Mouse (Mus musculus) forebrain, embryonic 16.5 days (tissue): ENCODE measurements around the gene Fdps. TPM values are rescaled to one million over a fixed set of nuclear protein-coding genes. Genes with fewer than 3 reads are reported as not detected.
A peak's percentile ranks its signal among the peaks of the same experiment; 100 is the strongest.

Experiments
- ATAC-seq: fragments of 200-750 bp; cut with Nextera tagmentation; 2 replicates; pipeline ENCODE4 v1.8.0; 2017; ENCODE audit warnings: mild to moderate bottlenecking, moderate library complexity
- H3K27ac ChIP-seq: fragments of 300-500 bp; sonication (generic); 2 replicates; pipeline ENCODE4 v1.5.1; 2014; ENCODE audit warnings: low read length, control low read depth
- H3K27me3 ChIP-seq: fragments of 300-500 bp; sonication (generic); replicated peaks from 2 replicates; pipeline ENCODE4 v1.6.1; 2014; ENCODE audit warnings: low read length; ENCODE audit not compliant: control insufficient read depth, insufficient read depth
- H3K36me3 ChIP-seq: fragments of 300-500 bp; sonication (generic); 2 replicates; pipeline ENCODE4 v1.6.1; 2014; ENCODE audit not compliant: control insufficient read depth, insufficient read depth
- H3K4me1 ChIP-seq: fragments of 300-500 bp; sonication (generic); replicated peaks from 2 replicates; pipeline ENCODE4 v1.6.1; 2014; ENCODE audit warnings: low read length; ENCODE audit not compliant: control insufficient read depth, insufficient read depth
- H3K4me2 ChIP-seq: fragments of 300-500 bp; sonication (generic); 2 replicates; pipeline ENCODE4 v1.6.1; 2014; ENCODE audit warnings: mild to moderate bottlenecking, low read length, control low read depth
- H3K4me3 ChIP-seq: fragments of 300-500 bp; sonication (generic); replicated peaks from 2 replicates; pipeline ENCODE4 v1.5.1; 2014; ENCODE audit warnings: mild to moderate bottlenecking, low read length, control low read depth
- H3K9ac ChIP-seq: fragments of 300-500 bp; sonication (generic); replicated peaks from 2 replicates; pipeline ENCODE4 v1.6.1; 2014; ENCODE audit warnings: low read depth, low read length, control low read depth
- H3K9me3 ChIP-seq: fragments of 300-500 bp; sonication (generic); 2 replicates; pipeline ENCODE4 v1.6.1; 2016; ENCODE audit warnings: low read length; ENCODE audit not compliant: control insufficient read depth
- WGBS: fragments of 180-500 bp; shearing (Covaris S2); extraction: QIAGEN DNeasy Blood & Tissue Kit; methylation state at CpG from one replicate; pipeline ENCODE4 v1.1.7; 2014; 5-methylcytosine and 5-hydroxymethylcytosine counted together
- polyA plus RNA-seq: library from polyadenylated mRNA; unstranded; fragments of >200 nt; fragmentation: Nextera tagmentation; extraction: Ambion mirVana; gene quantifications from 2 replicates; pipeline ENCODE4 v1.2.1, GENCODE M21; 2015

Fdps gene
- 380 and 438 TPM in 2 replicates for polyA plus RNA-seq

GRCm38 (mm10) chr3:89101812-89102494 lies at the start of gene Fdps:
Gene Fdps (minus strand): TSS chr3:89101959.
- Histone ChIP-seq H3K4me3 (peak within 1 kb of the TSS; percentile 70), H3K4me1 (peaks cover 22% of the 10 kb centered on the region), H3K9ac (peak within 1 kb of the TSS; percentile 64), H3K4me2 (peak within 1 kb of the TSS; percentile 85), H3K27ac (peak within 1 kb of the TSS; percentile 80), H3K9me3 (no peaks in the 10 kb centered on the region), H3K36me3 (peaks cover 6% of the 10 kb centered on the region; the same call in 1 of the 2 replicates), H3K27me3 (no peaks in the 10 kb centered on the region)
- WGBS: 0% methylated on average over 26 of the region's 26 CpGs
- ATAC-seq: peak; percentile 99

GRCm38 (mm10) chr3:89148567-89148966 lies 46.8 kb upstream of the Fdps start:
- H3K36me3 ChIP-seq: no peaks in the 10 kb centered on the region
- H3K9ac ChIP-seq: no peak overlapping the region
- no peak overlapping the region for H3K4me3 ChIP-seq
- 71% methylated on average over 14 of the region's 14 CpGs for WGBS
- H3K27ac ChIP-seq: no peak overlapping the region
- no peaks in the 10 kb centered on the region for H3K27me3 ChIP-seq
- H3K4me2 ChIP-seq: no peak overlapping the region
- no peaks in the 10 kb centered on the region for H3K4me1 ChIP-seq
- no peak for ATAC-seq
- H3K9me3 ChIP-seq: no peaks in the 10 kb centered on the region

- Histone ChIP-seq H3K4me2 (no peak overlapping the region), H3K9ac (no peak overlapping the region), H3K27me3 (no peaks in the 10 kb centered on the region), H3K36me3 (no peaks in the 10 kb centered on the region), H3K4me1 (no peaks in the 10 kb centered on the region), H3K27ac (no peak overlapping the region), H3K9me3 (no peaks in the 10 kb centered on the region), H3K4me3 (no peak overlapping the region)
- no peak for ATAC-seq
- WGBS: 16% methylated on average over 15 of the region's 15 CpGs
Observed at GRCm38 (mm10) chr3:89147979-89148311, 46.2 kb upstream of the Fdps start.

GRCm38 (mm10) chr3:89147101-89147978 lies 45.6 kb upstream of the Fdps start:
- Histone ChIP-seq H3K4me2 (no peak overlapping the region), H3K36me3 (no peaks in the 10 kb centered on the region), H3K27ac (no peak overlapping the region), H3K4me3 (no peak overlapping the region), H3K4me1 (no peaks in the 10 kb centered on the region), H3K27me3 (no peaks in the 10 kb centered on the region), H3K9me3 (no peaks in the 10 kb centered on the region), H3K9ac (no peak overlapping the region)
- WGBS: 25% methylated on average over 26 of the region's 26 CpGs
- no peak for ATAC-seq

- Histone ChIP-seq H3K4me1 (no peaks in the 10 kb centered on the region), H3K27me3 (no peaks in the 10 kb centered on the region), H3K9me3 (no peaks in the 10 kb centered on the region), H3K4me2 (no peak overlapping the region), H3K36me3 (no peaks in the 10 kb centered on the region), H3K9ac (no peak overlapping the region), H3K4me3 (no peak overlapping the region), H3K27ac (no peak overlapping the region)
- 21% methylated on average over 8 of the region's 8 CpGs for WGBS
- ATAC-seq: no peak
Observed at GRCm38 (mm10) chr3:89145566-89145965, 43.8 kb upstream of the Fdps start.

GRCm38 (mm10) chr3:89144821-89145220 lies 43.1 kb upstream of the Fdps start:
- no peaks in the 10 kb centered on the region for H3K4me1 ChIP-seq
- H3K4me2 ChIP-seq: no peak overlapping the region
- H3K27ac ChIP-seq: no peak overlapping the region
- H3K4me3 ChIP-seq: no peak overlapping the region
- 87% methylated on average over 10 of the region's 10 CpGs for WGBS
- H3K9ac ChIP-seq: no peak overlapping the region
- H3K9me3 ChIP-seq: no peaks in the 10 kb centered on the region
- no peak for ATAC-seq
- no peaks in the 10 kb centered on the region for H3K36me3 ChIP-seq
- no peaks in the 10 kb centered on the region for H3K27me3 ChIP-seq

GRCm38 (mm10) chr3:89136365-89136764 lies 34.6 kb upstream of the Fdps start:
- H3K9ac ChIP-seq: no peak overlapping the region
- H3K36me3 ChIP-seq: no peaks in the 10 kb centered on the region
- 41% methylated on average over 9 of the region's 9 CpGs for WGBS
- no peaks in the 10 kb centered on the region for H3K9me3 ChIP-seq
- no peak for ATAC-seq
- no peaks in the 10 kb centered on the region for H3K27me3 ChIP-seq
- H3K4me3 ChIP-seq: no peak overlapping the region
- no peak overlapping the region for H3K27ac ChIP-seq
- H3K4me1 ChIP-seq: peaks cover 11% of the 10 kb centered on the region
- H3K4me2 ChIP-seq: no peak overlapping the region

- Histone ChIP-seq H3K27ac (no peak within 1 kb of the TSS), H3K36me3 (no peaks in the 10 kb centered on the region), H3K4me3 (no peak within 1 kb of the TSS), H3K9me3 (no peaks in the 10 kb centered on the region), H3K4me1 (peaks cover 11% of the 10 kb centered on the region), H3K9ac (no peak within 1 kb of the TSS), H3K4me2 (no peak within 1 kb of the TSS), H3K27me3 (no peaks in the 10 kb centered on the region)
- ATAC-seq: no peak
- 59% methylated on average over 3 of the region's 3 CpGs for WGBS
Observed at GRCm38 (mm10) chr3:89135958-89136357, 34.2 kb upstream of the Fdps start, which contains the start of gene Pklr. Gene Pklr (plus strand): TSS chr3:89136142.

- no peak overlapping the region for H3K9ac ChIP-seq
- no peaks in the 10 kb centered on the region for H3K27me3 ChIP-seq
- ATAC-seq: no peak
- H3K36me3 ChIP-seq: no peaks in the 10 kb centered on the region
- H3K9me3 ChIP-seq: no peaks in the 10 kb centered on the region
- no peak overlapping the region for H3K4me3 ChIP-seq
- no peak overlapping the region for H3K4me2 ChIP-seq
- peaks cover 11% of the 10 kb centered on the region for H3K4me1 ChIP-seq
- no peak overlapping the region for H3K27ac ChIP-seq
- WGBS: 95% methylated on average over 1 of the region's 1 CpGs
Observed at GRCm38 (mm10) chr3:89133752-89134151, 32.0 kb upstream of the Fdps start.
